Mouse (Mus musculus): ENCODE results near the gene Nrl.

Gene Nrl

GRCm38 (mm10) chr14:55524785-55525184, at the start of gene Nrl:
Gene Nrl (minus strand): TSS chr14:55524981.
- no peak for DNase-seq (ENCODE audit: extremely low spot score)

GRCm38 (mm10) chr14:55571760-55572159, 47.0 kb upstream of the Nrl start:
- DNase-seq (ENCODE audit: extremely low spot score), result no peak

- no peak for DNase-seq (ENCODE audit: extremely low spot score)
Measured at GRCm38 (mm10) chr14:55570588-55570987, 45.8 kb upstream of the Nrl start.

GRCm38 (mm10) chr14:55567496-55567895, 42.7 kb upstream of the Nrl start:
- no peak for DNase-seq (ENCODE audit: extremely low spot score)

GRCm38 (mm10) chr14:55565748-55566147, 41.0 kb upstream of the Nrl start:
- no peak for DNase-seq (ENCODE audit: extremely low spot score)

GRCm38 (mm10) chr14:55563249-55563648, 38.5 kb upstream of the Nrl start:
- no peak for DNase-seq (ENCODE audit: extremely low spot score)

GRCm38 (mm10) chr14:55561860-55562259, 37.1 kb upstream of the Nrl start:
- DNase-seq (ENCODE audit: extremely low spot score), result no peak

- peak; percentile 99 for DNase-seq (ENCODE audit: extremely low spot score)
Measured at GRCm38 (mm10) chr14:55560202-55561073, 35.7 kb upstream of the Nrl start, which contains the start of gene A730061H03Rik. Gene A730061H03Rik (minus strand): TSS chr14:55560406.

- DNase-seq (ENCODE audit: extremely low spot score), result peak; percentile 93
Measured at GRCm38 (mm10) chr14:55559799-55560201, 35.0 kb upstream of the Nrl start, which contains the start of gene Dcaf11. Gene Dcaf11 (plus strand): TSS chr14:55560006.

GRCm38 (mm10) chr14:55558740-55559448, 34.1 kb upstream of the Nrl start:
- DNase-seq (ENCODE audit: extremely low spot score), result no peak

GRCm38 (mm10) chr14:55557587-55557986, 32.8 kb upstream of the Nrl start:
- no peak for DNase-seq (ENCODE audit: extremely low spot score)

- DNase-seq (ENCODE audit: extremely low spot score), result peak; percentile 64
Measured at GRCm38 (mm10) chr14:55557003-55557402, 32.2 kb upstream of the Nrl start.

- DNase-seq (ENCODE audit: extremely low spot score), result no peak
Measured at GRCm38 (mm10) chr14:55555788-55556187, 31.0 kb upstream of the Nrl start.

GRCm38 (mm10) chr14:55554635-55555034, 29.9 kb upstream of the Nrl start:
- no peak for DNase-seq (ENCODE audit: extremely low spot score)

- no peak for DNase-seq (ENCODE audit: extremely low spot score)
Measured at GRCm38 (mm10) chr14:55551794-55552193, 27.0 kb upstream of the Nrl start.

GRCm38 (mm10) chr14:55551347-55551746, 26.6 kb upstream of the Nrl start:
- DNase-seq (ENCODE audit: extremely low spot score), result no peak

GRCm38 (mm10) chr14:55550191-55550590, 25.4 kb upstream of the Nrl start:
- DNase-seq (ENCODE audit: extremely low spot score), result no peak

- no peak for DNase-seq (ENCODE audit: extremely low spot score)
Measured at GRCm38 (mm10) chr14:55544334-55544733, 19.6 kb upstream of the Nrl start.

- DNase-seq (ENCODE audit: extremely low spot score), result no peak
Measured at GRCm38 (mm10) chr14:55542268-55542667, 17.5 kb upstream of the Nrl start.

- no peak for DNase-seq (ENCODE audit: extremely low spot score)
Measured at GRCm38 (mm10) chr14:55540787-55541321, 16.1 kb upstream of the Nrl start.

- peak; percentile 83 for DNase-seq (ENCODE audit: extremely low spot score)
Measured at GRCm38 (mm10) chr14:55540067-55540786, 15.4 kb upstream of the Nrl start, which contains the start of gene Pck2. Gene Pck2 (plus strand): TSS chr14:55540266.
